Mouse (Mus musculus): ENCODE data around the gene Bnip1.

- no peak for TF ChIP-seq RCOR1 (conservative IDR thresholded peaks at IDR 0.05; ENCODE audit: low read depth, low read length)
- no peak for TF ChIP-seq CTCF (conservative IDR thresholded peaks at IDR 0.05 in 1 of 2, IDR thresholded peaks at IDR 0.05 in 1 of 2; ENCODE audit: low read depth in 2 of 2, low read length in 2 of 2)
- TF ChIP-seq EP300 (IDR thresholded peaks at IDR 0.05; ENCODE audit: low read length), result no peak
- no peak for TF ChIP-seq USF1 (IDR thresholded peaks at IDR 0.05; ENCODE audit: low read depth, low read length)
- no peak for TF ChIP-seq UBTF (IDR thresholded peaks at IDR 0.05; ENCODE audit: low read depth, low read length)
- no peak for TF ChIP-seq ZNF384 (IDR thresholded peaks at IDR 0.05; ENCODE audit: low read depth, low read length)
- no peak for TF ChIP-seq CHD1 (IDR thresholded peaks at IDR 0.05; ENCODE audit: low read depth, low read length)
These were observed 58.2 kb downstream of the Bnip1 start for GRCm38 (mm10) chr17:26838911-26839717.

Measured in CH12.LX (cell line).